ENCODE assay signal across 10 mouse cellular contexts in genomic region chr6:144070461-144070860, GRCm38 (mm10).
"Had no signal": no experiment of that assay in that cellular context is flagged by ENCODE, and none has a peak within 500 bp of the region (broad histone marks: within the 10 kb centered on the region; RNA-seq: fewer than 3 reads in every experiment).

No protein-coding gene starts in this region.

- DNase-seq: gastrocnemius, postnatal 14 days; gastrocnemius, postnatal 36 days; heart, adult 18-20 months; heart, postnatal 10 days; kidney, adult 11 months; kidney, postnatal 10 days; kidney, postnatal 36 days; layer of hippocampus, adult 9-11 months; layer of hippocampus, postnatal 36 days; left cerebral cortex, postnatal 4 days had no signal
